Mouse (Mus musculus) ES-Bruce4 (cell line): ENCODE results near the gene Pak1ip1.

Experiments used
- CTCF ChIP-seq: IDR thresholded peaks from one replicate; pipeline ENCODE4 v1.8.1; 2011; ENCODE audit warnings: low read depth, low read length
- EP300 ChIP-seq: IDR thresholded peaks from 2 replicates; pipeline ENCODE4 v1.6.1; 2011; ENCODE audit warnings: low read depth, low read length; ENCODE audit not compliant: insufficient read depth

DNA sequence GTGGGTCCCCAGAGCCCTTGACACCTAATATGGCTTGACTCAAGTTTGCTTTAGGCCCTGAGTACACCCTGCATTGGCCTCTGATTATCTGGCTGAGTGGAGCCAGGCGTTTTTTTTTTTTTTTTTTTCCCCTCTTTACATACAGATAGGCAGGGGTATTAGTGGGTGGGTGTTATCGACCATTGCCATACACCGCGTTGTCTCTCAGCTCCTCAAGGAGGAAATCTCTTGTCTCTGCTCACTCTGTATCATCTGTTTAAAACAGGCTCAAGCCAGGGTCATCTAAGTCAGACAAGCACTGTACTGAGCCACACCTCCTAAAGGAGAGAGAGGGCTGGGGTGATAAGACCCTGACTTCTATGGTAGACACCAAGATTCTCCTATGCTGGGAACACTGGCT, 17.0 kb downstream of the Pak1ip1 start:
- TF ChIP-seq EP300 (no peak), CTCF (no peak)
